Mouse (Mus musculus): ENCODE data around the gene Sass6. TPM values are rescaled to one million over a fixed set of nuclear protein-coding genes. Genes with fewer than 3 reads are reported as not detected.
"Not testable (repeated sequence)": the region's sequence is repeated elsewhere in the genome, so short reads cannot be mapped to it uniquely, and the experiment has no call there.

The Sass6 gene
- 23.5 and 25.1 TPM in 2 replicates for polyA plus RNA-seq (2015; fragmentation: Nextera tagmentation; extraction: Ambion mirVana)

DNA sequence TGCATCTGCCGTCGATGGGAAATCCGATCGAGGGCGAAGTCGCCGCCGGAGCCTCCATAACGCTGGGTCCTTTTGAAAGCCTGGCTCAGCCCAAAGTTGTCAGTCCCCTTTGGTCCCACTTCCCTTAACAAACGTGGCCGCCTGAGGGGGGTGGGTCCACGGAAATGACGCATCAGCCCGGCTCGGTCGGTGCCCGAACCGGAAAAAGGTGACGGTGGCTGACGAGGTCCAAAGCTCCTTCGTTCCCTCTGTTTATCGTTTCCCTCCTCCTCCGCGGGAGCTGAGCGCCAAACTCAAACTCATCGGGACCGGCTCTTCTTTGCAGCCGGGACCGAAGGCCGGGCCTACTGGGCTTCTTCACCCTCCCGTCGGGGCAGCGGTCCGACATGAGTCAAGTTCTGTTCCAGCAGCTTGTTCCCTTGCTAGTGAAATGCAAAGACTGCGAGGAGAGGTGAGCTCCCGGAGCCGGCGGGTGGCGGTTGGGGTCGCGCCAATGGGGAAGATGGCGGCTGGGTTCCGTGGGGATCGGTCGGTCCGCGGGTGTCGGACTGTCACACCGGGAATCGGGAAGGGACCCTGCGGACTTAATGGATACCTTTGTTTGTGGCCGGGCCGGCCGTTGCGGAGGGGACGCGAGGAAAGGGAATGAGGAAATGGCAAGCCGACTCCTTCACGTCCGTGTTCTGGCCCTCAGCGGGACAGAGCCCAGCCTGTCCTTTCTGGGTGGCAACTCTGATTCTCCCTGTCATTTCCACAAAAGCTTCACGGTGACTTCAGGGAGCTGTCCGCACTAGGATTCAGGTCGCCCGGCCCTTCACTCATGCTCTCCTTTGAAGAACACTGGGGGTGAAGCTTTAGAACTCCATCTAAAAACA is at the start of gene Sass6:
Gene Sass6, plus strand, starts transcription at position 255 of the 875 bp plus-strand sequence.
- no peaks in the 10 kb centered on the region for H3K9me3 ChIP-seq
- H3K9ac ChIP-seq (replicated peaks) = peak within 1 kb of the TSS; percentile 81
- peak within 1 kb of the TSS; percentile 78 for H3K4me3 ChIP-seq (replicated peaks)
- ATAC-seq = peak; percentile 99
- H3K27me3 ChIP-seq = no peaks in the 10 kb centered on the region
- H3K4me1 ChIP-seq (replicated peaks) = peaks cover 17% of the 10 kb centered on the region
- WGBS = under 1% methylated on average over 65 of the region's 65 CpGs
- peak within 1 kb of the TSS; percentile 73 for H3K4me2 ChIP-seq (replicated peaks)
- peak within 1 kb of the TSS; percentile 85 for H3K27ac ChIP-seq
- peaks cover 19% of the 10 kb centered on the region for H3K36me3 ChIP-seq

DNA sequence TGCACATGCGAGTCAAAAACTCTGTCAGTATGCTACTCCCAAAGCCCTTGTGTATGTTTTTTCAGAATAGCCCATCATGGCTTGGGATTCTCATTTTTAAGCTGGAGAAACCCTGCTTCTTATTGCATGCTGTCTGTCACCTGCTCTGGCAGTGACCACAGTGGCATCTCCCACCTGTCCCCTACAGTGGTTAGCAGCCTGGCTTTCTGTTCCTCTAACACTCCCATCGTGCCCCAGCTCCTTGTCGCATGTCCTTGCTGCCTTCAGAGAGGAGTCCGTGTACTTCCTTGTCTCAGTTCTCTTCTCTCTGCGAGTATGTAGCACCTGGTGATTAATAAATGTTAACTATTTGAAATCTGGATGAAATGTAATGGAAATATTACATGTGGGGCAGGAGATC is 47.4 kb upstream of the Sass6 start:
- Histone ChIP-seq H3K36me3 (peaks cover 74% of the 10 kb centered on the region), H3K27me3 (no peaks in the 10 kb centered on the region), H3K9me3 (no peaks in the 10 kb centered on the region; the same call in 1 of the 2 replicates), H3K4me2 (replicated peaks) (no peak overlapping the region), H3K4me1 (replicated peaks) (no peaks in the 10 kb centered on the region), H3K27ac (no peak overlapping the region), H3K4me3 (replicated peaks) (no peak overlapping the region), H3K9ac (replicated peaks) (no peak overlapping the region)
- WGBS = 94% methylated on average over 5 of the region's 5 CpGs
- no peak for ATAC-seq

DNA sequence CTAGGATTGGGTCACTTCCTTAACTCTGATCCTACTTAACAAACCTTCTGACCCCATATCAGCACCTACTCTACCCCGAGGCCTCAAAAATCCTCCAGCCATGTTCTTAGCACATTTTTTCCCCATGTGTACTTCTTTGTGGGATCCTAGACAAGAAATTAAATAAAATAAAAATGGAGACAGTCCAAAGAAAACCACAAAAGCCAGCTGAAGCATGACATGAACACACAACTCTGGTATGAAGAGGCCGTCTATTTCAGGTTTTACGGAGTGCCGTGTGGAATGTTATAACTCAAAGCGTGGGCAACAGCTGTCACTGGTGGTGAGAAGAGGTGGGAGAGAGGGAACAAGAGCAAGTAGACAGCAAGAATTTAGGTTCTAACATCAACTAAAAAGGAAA is 43.4 kb upstream of the Sass6 start:
- H3K4me3 ChIP-seq (replicated peaks) = no peak overlapping the region
- H3K27me3 ChIP-seq = no peaks in the 10 kb centered on the region
- H3K36me3 ChIP-seq = peaks cover 43% of the 10 kb centered on the region
- 96% methylated on average over 5 of the region's 5 CpGs for WGBS
- ATAC-seq = no peak
- no peaks in the 10 kb centered on the region; the same call in 1 of the 2 replicates for H3K9me3 ChIP-seq
- no peak overlapping the region for H3K27ac ChIP-seq
- no peaks in the 10 kb centered on the region for H3K4me1 ChIP-seq (replicated peaks)
- no peak overlapping the region for H3K4me2 ChIP-seq (replicated peaks)
- H3K9ac ChIP-seq (replicated peaks) = no peak overlapping the region

DNA sequence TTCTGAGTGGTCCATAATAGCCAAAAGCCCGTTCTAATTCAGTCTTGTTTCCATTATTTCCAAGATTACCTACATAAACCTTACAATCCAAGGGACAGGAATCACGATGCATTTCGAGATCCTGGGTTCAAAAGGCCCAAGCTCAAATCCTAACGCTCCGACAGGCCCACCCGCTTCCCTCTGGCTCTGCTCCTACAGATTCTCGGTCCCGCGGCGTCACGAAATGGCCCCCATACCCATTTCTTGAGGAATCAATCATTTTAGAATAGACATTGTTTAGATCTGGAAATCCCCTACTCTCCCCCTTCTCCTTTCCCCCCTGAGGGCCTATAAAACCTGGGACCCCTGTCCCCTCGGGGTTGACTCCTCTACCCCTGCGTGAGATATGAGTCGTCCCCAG is 33.5 kb upstream of the Sass6 start:
- H3K4me1 ChIP-seq (replicated peaks); H3K9me3 ChIP-seq; H3K27me3 ChIP-seq; H3K9ac ChIP-seq (replicated peaks); H3K27ac ChIP-seq; ATAC-seq; H3K4me2 ChIP-seq (replicated peaks); H3K4me3 ChIP-seq (replicated peaks); H3K36me3 ChIP-seq: not testable (repeated sequence)
- WGBS = 94% methylated on average over 14 of the region's 14 CpGs

DNA sequence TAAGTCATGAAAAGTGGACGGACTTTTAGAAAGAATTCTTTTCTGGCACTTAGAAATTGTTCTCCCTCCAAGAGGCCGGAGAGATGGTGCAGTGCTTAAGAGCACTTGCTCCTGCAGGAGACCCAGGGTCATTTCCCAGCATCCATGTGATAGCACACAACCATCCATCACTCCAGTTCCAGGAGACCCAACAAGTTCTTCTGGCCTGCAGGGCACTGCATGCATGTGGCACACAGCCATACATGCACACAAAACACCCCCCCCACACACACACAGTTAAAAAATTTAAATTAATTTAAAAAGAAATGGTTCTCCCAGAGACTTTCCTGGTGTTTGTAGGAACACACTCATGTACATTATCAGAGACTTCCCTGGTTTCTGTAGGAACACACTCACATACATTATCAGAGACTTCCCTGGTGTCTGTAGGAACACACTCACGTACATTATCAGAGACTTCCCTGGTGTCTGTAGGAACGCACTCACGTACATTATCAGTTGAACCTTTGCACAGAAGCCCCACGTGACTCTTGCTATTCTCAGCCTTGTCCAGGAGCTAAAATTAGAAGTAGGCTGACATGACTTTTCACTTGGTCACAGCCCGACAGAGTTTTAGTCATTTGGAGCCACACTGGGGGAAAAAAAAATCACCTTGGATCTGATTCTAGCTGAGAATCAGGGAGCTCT is 32.2 kb upstream of the Sass6 start, which contains the start of gene Lrrc39:
Gene Lrrc39, plus strand, starts transcription at position 566 of the 687 bp plus-strand sequence.
- Histone ChIP-seq H3K27me3 (no peaks in the 10 kb centered on the region), H3K27ac (no peak within 1 kb of the TSS), H3K9me3 (no peaks in the 10 kb centered on the region), H3K4me1 (replicated peaks) (no peaks in the 10 kb centered on the region), H3K4me2 (replicated peaks) (no peak within 1 kb of the TSS), H3K4me3 (replicated peaks) (no peak within 1 kb of the TSS), H3K9ac (replicated peaks) (no peak within 1 kb of the TSS), H3K36me3 (no peaks in the 10 kb centered on the region)
- 85% methylated on average over 7 of the region's 7 CpGs for WGBS
- no peak for ATAC-seq

DNA sequence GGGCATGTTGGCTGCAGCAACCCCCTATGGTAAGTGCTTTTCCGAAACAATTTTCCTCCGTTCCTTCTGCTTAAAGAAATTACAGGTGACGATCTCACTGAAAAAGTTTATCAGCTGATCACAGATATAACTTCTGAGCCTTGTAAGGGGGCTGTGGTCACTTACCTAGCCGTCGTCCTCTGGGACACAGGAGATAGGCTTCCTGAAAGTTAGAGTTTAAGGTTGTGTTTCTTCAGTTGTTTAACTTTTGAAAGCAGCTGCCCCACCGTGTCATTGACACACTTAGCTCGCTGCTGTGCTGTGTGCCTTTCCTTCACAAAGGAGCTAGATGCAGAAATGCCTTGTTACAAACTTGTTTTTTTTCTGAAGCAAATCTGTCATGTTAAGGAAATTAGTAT is 31.7 kb upstream of the Sass6 start:
- Histone ChIP-seq H3K9ac (replicated peaks) (no peak overlapping the region), H3K36me3 (no peaks in the 10 kb centered on the region), H3K4me2 (replicated peaks) (no peak overlapping the region), H3K9me3 (no peaks in the 10 kb centered on the region), H3K4me3 (replicated peaks) (no peak overlapping the region), H3K4me1 (replicated peaks) (no peaks in the 10 kb centered on the region), H3K27ac (no peak overlapping the region), H3K27me3 (no peaks in the 10 kb centered on the region)
- WGBS = 89% methylated on average over 7 of the region's 7 CpGs
- no peak for ATAC-seq

DNA sequence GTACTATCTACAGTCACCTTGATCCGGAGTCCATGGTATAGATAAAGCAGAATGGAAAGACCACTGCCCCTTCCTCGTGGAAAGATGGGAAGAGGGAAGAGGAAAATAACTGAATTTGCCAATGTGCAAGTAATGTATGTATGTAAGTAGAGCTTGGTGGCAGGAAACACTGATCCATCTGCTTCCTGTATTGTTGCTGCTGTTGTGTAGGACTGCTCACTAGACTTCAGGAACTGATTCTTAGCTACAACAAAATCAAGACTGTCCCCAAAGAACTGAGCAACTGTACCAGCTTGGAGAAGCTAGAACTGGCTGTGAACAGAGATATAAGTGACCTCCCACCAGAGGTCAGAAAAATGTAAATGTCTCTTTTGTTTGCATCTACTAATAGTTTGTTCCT is 24.2 kb upstream of the Sass6 start:
- Histone ChIP-seq H3K4me3 (replicated peaks) (no peak overlapping the region), H3K9me3 (no peaks in the 10 kb centered on the region), H3K4me1 (replicated peaks) (no peaks in the 10 kb centered on the region), H3K4me2 (replicated peaks) (no peak overlapping the region), H3K9ac (replicated peaks) (no peak overlapping the region), H3K27me3 (no peaks in the 10 kb centered on the region), H3K36me3 (no peaks in the 10 kb centered on the region), H3K27ac (no peak overlapping the region)
- no peak for ATAC-seq
- 79% methylated on average over 2 of the region's 2 CpGs for WGBS

DNA sequence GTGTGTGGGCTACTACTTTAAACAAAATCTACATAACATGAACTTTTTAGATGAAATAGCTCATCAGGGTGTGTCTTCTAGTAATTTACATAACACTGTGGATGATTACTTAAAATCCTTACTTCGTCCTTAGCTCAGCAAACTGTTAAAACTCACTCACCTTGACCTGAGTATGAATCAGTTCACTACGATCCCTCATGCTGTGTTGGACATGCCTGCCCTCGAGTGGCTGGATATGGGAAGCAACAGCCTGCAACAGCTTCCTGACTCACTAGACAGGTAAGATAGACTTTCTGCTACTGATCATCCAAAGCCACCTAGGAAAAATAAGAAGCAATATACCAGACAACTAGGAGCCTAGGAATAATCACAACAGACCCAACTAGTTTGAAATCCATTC is 17.5 kb upstream of the Sass6 start:
- H3K9ac ChIP-seq (replicated peaks) = no peak overlapping the region
- 74% methylated on average over 3 of the region's 3 CpGs for WGBS
- no peaks in the 10 kb centered on the region for H3K27me3 ChIP-seq
- no peak overlapping the region for H3K4me2 ChIP-seq (replicated peaks)
- no peaks in the 10 kb centered on the region for H3K4me1 ChIP-seq (replicated peaks)
- no peak overlapping the region for H3K27ac ChIP-seq
- ATAC-seq = no peak
- H3K36me3 ChIP-seq = peaks cover 22% of the 10 kb centered on the region
- H3K9me3 ChIP-seq = no peaks in the 10 kb centered on the region
- no peak overlapping the region for H3K4me3 ChIP-seq (replicated peaks)

DNA sequence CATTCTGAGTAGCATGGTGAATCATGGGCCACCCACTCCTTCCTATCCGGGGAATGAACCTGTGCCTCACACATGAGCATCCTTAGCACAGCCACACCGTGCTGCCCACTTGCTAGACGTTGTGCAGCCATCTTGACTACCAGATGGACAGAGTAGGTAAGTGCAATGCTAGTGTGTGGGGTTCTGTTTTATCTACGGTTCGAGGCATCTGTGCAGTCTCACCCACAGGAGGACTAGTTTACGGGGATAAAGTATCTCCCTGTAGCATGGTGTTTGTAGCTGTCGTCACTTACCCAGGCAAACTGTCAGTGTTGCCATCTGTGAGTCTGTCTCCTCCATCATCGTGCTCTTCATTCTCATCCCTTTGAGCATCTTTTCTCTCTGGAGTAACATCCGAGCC is 12.6 kb upstream of the Sass6 start:
- no peak for ATAC-seq
- H3K9me3 ChIP-seq = no peaks in the 10 kb centered on the region
- no peak overlapping the region for H3K9ac ChIP-seq (replicated peaks)
- no peak overlapping the region for H3K4me3 ChIP-seq (replicated peaks)
- peaks cover 62% of the 10 kb centered on the region for H3K36me3 ChIP-seq
- no peak overlapping the region for H3K4me2 ChIP-seq (replicated peaks)
- H3K27me3 ChIP-seq = no peaks in the 10 kb centered on the region
- H3K4me1 ChIP-seq (replicated peaks) = no peaks in the 10 kb centered on the region
- WGBS = 96% methylated on average over 9 of the region's 9 CpGs
- H3K27ac ChIP-seq = no peak overlapping the region

DNA sequence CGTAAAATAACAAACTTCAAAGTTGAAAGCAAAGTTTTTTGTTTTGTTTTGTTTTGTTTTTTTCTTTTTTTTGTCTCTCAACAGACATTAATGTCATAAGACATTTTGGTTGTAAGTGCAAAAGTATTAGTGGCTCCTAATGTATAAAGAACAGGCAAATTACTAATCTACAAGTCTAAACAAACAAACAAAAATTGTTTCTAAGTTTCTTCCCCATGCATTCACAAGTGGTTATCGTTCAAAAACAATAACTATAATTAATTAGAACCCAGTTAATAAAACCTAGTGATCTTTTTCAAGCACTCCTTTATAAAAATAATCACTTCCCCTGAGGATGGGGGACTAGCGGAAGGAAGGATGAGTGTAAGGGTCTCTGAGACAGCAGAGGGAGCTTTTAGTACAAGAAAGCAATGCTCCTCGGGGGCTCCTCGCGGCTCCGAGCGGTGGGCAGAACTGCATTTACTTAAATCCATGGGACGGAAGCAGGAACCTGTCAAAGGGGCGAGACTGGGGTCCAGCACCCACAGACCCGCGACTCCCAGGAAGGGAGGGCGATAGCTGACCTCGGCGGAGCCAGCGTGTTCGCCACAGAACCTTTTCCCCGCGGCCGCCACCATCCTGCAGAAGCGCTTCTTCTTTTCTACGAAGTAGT is 580 bp upstream of the Sass6 start:
- Histone ChIP-seq H3K36me3 (peaks cover 27% of the 10 kb centered on the region), H3K9ac (replicated peaks) (peak overlapping the region; percentile 81), H3K4me2 (replicated peaks) (peak overlapping the region; percentile 52), H3K9me3 (no peaks in the 10 kb centered on the region), H3K27me3 (no peaks in the 10 kb centered on the region), H3K4me3 (replicated peaks) (peak overlapping the region; percentile 78), H3K27ac (peak overlapping the region; percentile 85), H3K4me1 (replicated peaks) (peaks cover 17% of the 10 kb centered on the region)
- WGBS = 3% methylated on average over 22 of the region's 22 CpGs
- peak; percentile 87 for ATAC-seq

DNA sequence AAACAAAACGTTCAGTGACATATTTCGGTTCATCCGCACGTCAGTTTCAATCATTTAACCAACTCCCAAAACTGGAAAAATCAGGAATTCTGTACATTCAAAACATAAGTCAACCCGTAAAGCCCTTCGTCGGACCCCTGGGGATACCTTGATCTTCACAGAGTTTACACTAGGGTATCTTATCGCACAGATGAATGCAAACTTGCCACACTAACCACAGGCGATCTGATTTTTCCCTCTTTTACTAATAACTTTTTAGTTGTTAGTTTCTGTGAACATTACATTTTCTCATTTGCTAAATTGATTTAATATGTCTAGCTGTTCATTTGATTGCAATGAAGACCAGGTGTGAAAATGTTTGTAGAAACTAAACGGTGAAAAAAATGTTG is 815 bp downstream of the Sass6 start:
- Histone ChIP-seq H3K4me3 (replicated peaks) (peak overlapping the region; percentile 78), H3K36me3 (peaks cover 13% of the 10 kb centered on the region), H3K27ac (no peak overlapping the region), H3K9me3 (no peaks in the 10 kb centered on the region), H3K4me2 (replicated peaks) (peak overlapping the region; percentile 73), H3K4me1 (replicated peaks) (peaks cover 17% of the 10 kb centered on the region), H3K27me3 (no peaks in the 10 kb centered on the region), H3K9ac (replicated peaks) (peak overlapping the region; percentile 73)
- no peak for ATAC-seq
- WGBS = 11% methylated on average over 10 of the region's 10 CpGs

DNA sequence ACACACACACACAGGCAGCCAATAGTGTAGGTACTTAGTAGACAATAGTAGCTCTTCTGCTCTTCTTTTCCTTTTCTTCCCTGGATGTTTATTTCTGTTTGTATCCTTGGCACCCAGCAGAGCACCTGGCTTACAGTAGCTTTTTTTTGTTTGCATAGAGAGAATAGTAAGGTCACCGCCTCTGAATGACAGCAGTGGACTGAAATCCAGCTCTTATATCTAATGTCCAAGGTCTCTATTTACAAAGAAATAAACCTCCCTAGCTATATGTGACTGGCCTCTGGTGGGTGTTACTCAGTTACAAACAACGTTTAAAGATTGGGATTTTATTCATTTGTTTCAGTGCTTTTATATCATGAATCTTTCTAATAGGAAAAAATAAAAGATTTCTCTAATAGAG is 4.9 kb downstream of the Sass6 start:
- H3K27me3 ChIP-seq = no peaks in the 10 kb centered on the region
- H3K9me3 ChIP-seq = no peaks in the 10 kb centered on the region
- no peak overlapping the region for H3K27ac ChIP-seq
- H3K9ac ChIP-seq (replicated peaks) = no peak overlapping the region
- WGBS = 86% methylated on average over 2 of the region's 2 CpGs
- no peak overlapping the region for H3K4me2 ChIP-seq (replicated peaks)
- no peaks in the 10 kb centered on the region for H3K36me3 ChIP-seq
- ATAC-seq = no peak
- no peak overlapping the region for H3K4me3 ChIP-seq (replicated peaks)
- H3K4me1 ChIP-seq (replicated peaks) = peaks cover 9% of the 10 kb centered on the region
